Mouse (Mus musculus) ES-E14 (cell line): ENCODE data around the gene Hpn. TPM values are rescaled to one million over a fixed set of nuclear protein-coding genes. Genes with fewer than 3 reads are reported as not detected.

Experiments
- DNase-seq: peaks from one replicate; pipeline ENCODE4 v3.0.0-alpha.2; 2013; ENCODE audit warnings: low read depth, low spot score
- H3K27ac ChIP-seq: 2 replicates; pipeline ENCODE4 v1.5.1; 2012; ENCODE audit warnings: low read depth, mild to moderate bottlenecking, low read length, moderate library complexity, mixed read lengths; ENCODE audit not compliant: poor library complexity, insufficient read depth, severe bottlenecking
- H3K36me3 ChIP-seq: 2 replicates; pipeline ENCODE4 v1.6.1; 2012; ENCODE audit warnings: mild to moderate bottlenecking, low read length, moderate library complexity, mixed read lengths; ENCODE audit not compliant: control insufficient read depth, poor library complexity, insufficient read depth, severe bottlenecking
- H3K4me1 ChIP-seq, 2 experiments: fragments of 150-350 bp in 1 of 2; sonication (generic) in 1 of 2; 2 replicates each; pipeline ENCODE4 v1.6.1; 2012; ENCODE audit warnings: low read length in 2 of 2, mild to moderate bottlenecking in 1 of 2, mixed read lengths in 1 of 2; ENCODE audit not compliant: control insufficient read depth in 2 of 2, insufficient read depth in 2 of 2, poor library complexity in 1 of 2
- H3K4me3 ChIP-seq, 2 experiments: fragments of 150-350 bp in 1 of 2; sonication (generic) in 1 of 2; 2 replicates each; pipeline ENCODE4 v1.5.1; 2012; ENCODE audit warnings: low read length in 2 of 2, low read depth in 1 of 2, mild to moderate bottlenecking in 1 of 2, mixed read lengths in 1 of 2; ENCODE audit not compliant: insufficient read depth in 1 of 2, poor library complexity in 1 of 2, severe bottlenecking in 1 of 2
- H3K9ac ChIP-seq: 2 replicates; pipeline ENCODE4 v1.6.1; 2012; ENCODE audit warnings: low read depth, mild to moderate bottlenecking, low read length, mixed read lengths; ENCODE audit not compliant: poor library complexity, insufficient read depth, severe bottlenecking
- H3K9me3 ChIP-seq: fragments of 150-350 bp; sonication (generic); 2 replicates; pipeline ENCODE4 v1.6.1; 2012; ENCODE audit warnings: low read depth, mild to moderate bottlenecking, low read length; ENCODE audit not compliant: control insufficient read depth, insufficient read depth
- CHD2 ChIP-seq: IDR thresholded peaks from 2 replicates; pipeline ENCODE4 v1.6.1; 2014; ENCODE audit warnings: mild to moderate bottlenecking, low read depth, low read length, inconsistent platforms
- HCFC1 ChIP-seq: IDR thresholded peaks from 2 replicates; pipeline ENCODE4 v1.6.1; 2012; ENCODE audit warnings: low read length, inconsistent platforms, borderline replicate concordance; ENCODE audit not compliant: insufficient read depth
- MAFK ChIP-seq: IDR thresholded peaks from 2 replicates; pipeline ENCODE4 v1.6.1; 2014; ENCODE audit warnings: mild to moderate bottlenecking, low read depth, low read length, inconsistent platforms; ENCODE audit not compliant: insufficient read depth
- ZC3H11A ChIP-seq: IDR thresholded peaks from 2 replicates; pipeline ENCODE4 v1.6.1; 2012; ENCODE audit warnings: low read depth, mild to moderate bottlenecking, inconsistent platforms, low read length, borderline replicate concordance
- ZNF384 ChIP-seq: IDR thresholded peaks from 2 replicates; pipeline ENCODE4 v1.6.1; 2012; ENCODE audit warnings: low read depth, low read length, inconsistent platforms
- in situ Hi-C, 2 experiments: fragments of 600-800 bp; cut with MboI; formaldehyde crosslinking; loops; one replicate each; pipeline ENCODE4 v1.15.1; 2025; ENCODE audit warnings: low sequenced_read_pairs in 2 of 2, inconsistent platforms in 1 of 2; ENCODE audit not compliant: unreplicated experiment in 2 of 2
- total RNA-seq: library from RNA; depleted of rRNA; stranded (reverse); fragments of 300-350 nt; gene quantifications from 2 replicates; pipeline ENCODE4 v1.2.3, GENCODE M21; 2012

The Hpn gene
- total RNA-seq, 1 experiment: 14.5 TPM

DNA sequence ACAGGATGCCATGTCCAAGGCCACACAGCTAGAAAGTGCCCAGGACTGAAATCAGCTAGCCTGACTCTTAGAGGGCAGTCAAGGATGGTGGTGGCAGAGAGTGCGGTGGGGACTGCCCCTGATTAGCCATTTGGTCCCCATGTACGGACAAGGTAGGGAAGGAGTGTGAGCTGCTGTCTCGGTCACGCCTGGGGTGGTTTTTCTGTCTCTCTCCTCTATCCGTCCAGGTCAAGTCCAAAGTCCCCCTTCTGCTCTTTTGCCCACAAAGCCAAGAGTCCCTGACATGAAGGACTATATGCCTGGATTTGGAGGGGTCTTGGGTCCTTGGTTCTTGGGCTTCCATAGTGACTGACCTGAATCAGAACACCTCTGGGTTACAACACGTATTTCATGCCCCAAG is 1.3 kb downstream of the Hpn start:
- no peaks in the 10 kb centered on the region for H3K36me3 ChIP-seq
- peaks cover 0 to 16% of the 10 kb centered on the region in 2 experiments; a peak in 2 of 4 replicates for H3K4me1 ChIP-seq
- in situ Hi-C loops: no loop called here
- no peak overlapping the region for H3K9ac ChIP-seq
- H3K9me3 ChIP-seq: no peaks in the 10 kb centered on the region
- DNase-seq: no peak
- TF ChIP-seq ZNF384 (no peak), CHD2 (no peak), MAFK (no peak), ZC3H11A (no peak), HCFC1 (no peak)
- H3K27ac ChIP-seq: no peak overlapping the region
- no peak overlapping the region for H3K4me3 ChIP-seq

DNA sequence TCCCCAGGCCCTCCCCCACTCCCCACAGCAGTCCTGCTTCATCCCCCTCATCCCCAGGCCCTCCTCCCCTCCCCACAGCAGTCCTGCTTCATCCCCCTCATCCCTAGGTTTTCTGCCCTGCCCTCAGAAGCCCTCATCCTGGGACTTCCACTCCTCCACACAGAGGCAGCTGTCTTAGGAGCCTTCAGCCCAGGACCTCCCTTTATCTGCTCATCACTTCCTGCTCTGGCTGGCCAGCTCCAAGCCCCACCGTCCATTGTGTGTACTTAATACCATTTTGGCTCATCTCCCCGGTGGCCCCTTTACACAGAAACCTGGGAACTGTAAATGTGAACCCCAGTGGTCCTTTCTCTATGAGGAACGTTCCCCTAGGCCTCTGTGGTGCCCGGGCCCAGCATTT is 3.1 kb downstream of the Hpn start:
- Histone ChIP-seq H3K9me3 (no peaks in the 10 kb centered on the region), H3K4me1 (peaks cover 0 to 14% of the 10 kb centered on the region in 2 experiments; a peak in 2 of 4 replicates), H3K9ac (no peak overlapping the region), H3K36me3 (no peaks in the 10 kb centered on the region), H3K4me3 (no peak overlapping the region), H3K27ac (no peak overlapping the region)
- in situ Hi-C loops: no loop called here
- no peak for DNase-seq
- TF ChIP-seq ZC3H11A (no peak), MAFK (no peak), CHD2 (no peak), HCFC1 (no peak), ZNF384 (no peak)

DNA sequence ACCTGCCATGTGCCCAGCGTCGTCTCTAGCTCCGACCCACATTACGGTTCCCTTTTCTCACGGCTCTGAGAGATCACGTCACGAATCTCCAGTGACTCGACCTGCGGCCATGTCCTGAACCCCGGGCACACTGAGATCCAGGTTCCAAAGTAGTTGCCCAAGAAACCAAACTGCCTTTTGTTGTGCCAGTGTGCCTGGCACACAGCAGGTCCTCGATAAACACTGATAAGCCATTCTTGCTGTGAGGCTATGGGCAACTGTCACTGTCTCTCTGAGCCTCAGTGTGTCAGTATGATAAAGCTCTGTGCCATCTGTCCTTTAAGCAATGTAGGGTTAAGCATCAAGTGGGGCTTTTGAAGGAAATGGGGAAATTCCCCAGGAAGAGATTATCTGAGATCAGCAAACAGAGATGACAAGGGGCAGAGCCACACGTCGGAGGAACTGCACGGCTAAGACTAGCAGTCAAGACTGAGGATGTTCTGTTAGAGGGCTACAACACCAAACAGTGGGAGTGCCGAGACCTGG is 4.2 kb downstream of the Hpn start:
- Histone ChIP-seq H3K9me3 (no peaks in the 10 kb centered on the region), H3K4me1 (peaks cover 0 to 10% of the 10 kb centered on the region in 2 experiments; a peak in 2 of 4 replicates), H3K4me3 (no peak overlapping the region), H3K9ac (no peak overlapping the region), H3K36me3 (no peaks in the 10 kb centered on the region), H3K27ac (no peak overlapping the region)
- TF ChIP-seq MAFK (no peak), ZNF384 (no peak), CHD2 (no peak), HCFC1 (no peak), ZC3H11A (no peak)
- DNase-seq: no peak
- in situ Hi-C loops: no loop called here

DNA sequence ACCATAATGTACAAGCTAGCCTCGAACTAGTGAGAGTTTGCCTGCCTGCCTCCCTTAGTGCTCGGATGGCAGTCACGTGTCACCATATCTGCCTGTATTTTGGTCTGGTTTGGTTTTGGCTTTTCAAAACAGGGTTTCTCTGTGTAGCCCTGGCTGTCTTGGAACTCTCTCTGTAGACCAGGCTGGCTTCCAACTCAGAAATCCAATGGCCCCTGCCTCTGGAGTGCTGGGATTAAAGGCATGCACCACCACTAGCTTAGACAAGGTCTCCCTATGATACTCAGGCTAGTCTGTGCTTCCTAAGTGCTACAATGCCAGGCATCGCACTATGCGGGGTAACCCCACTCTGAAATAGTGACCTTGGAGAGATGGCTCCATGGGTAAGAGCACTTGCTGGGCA is 5.3 kb downstream of the Hpn start:
- Histone ChIP-seq H3K9ac (no peak overlapping the region), H3K36me3 (no peaks in the 10 kb centered on the region), H3K4me1 (no peaks in the 10 kb centered on the region), H3K27ac (no peak overlapping the region), H3K4me3 (no peak overlapping the region), H3K9me3 (no peaks in the 10 kb centered on the region)
- in situ Hi-C loops: no loop called here
- TF ChIP-seq HCFC1 (no peak), ZC3H11A (no peak), MAFK (no peak), CHD2 (no peak), ZNF384 (no peak)
- DNase-seq: no peak

DNA sequence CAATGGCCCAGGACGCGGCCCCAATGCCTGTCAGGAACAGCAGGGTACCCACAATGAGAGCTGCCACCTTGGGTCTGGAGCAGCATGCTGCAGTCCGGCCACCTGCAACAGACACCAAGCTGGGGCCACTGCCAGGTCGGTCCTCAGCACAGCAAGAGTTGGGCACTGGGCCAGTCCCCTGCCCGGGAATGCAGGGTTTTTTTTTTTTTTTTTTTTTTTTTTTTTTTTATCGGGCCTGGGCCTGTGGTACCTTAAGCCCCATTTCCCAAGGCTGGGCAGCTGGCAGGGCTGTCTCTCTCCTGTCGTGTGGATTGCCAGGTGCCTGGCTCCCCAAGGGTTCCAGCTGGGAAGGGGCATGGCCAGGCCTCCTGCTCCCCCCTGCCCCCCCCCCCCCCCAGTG is 6.0 kb downstream of the Hpn start:
- no peak for DNase-seq

More for the DNA sequence above, 6.0 kb downstream of the Hpn start:
- no peaks in the 10 kb centered on the region for H3K9me3 ChIP-seq
- H3K4me3 ChIP-seq: no peak overlapping the region
- no peak overlapping the region for H3K9ac ChIP-seq
- no peaks in the 10 kb centered on the region for H3K4me1 ChIP-seq
- in situ Hi-C loops: no loop called here
- H3K27ac ChIP-seq: no peak overlapping the region
- no peaks in the 10 kb centered on the region for H3K36me3 ChIP-seq
- TF ChIP-seq HCFC1: no peak
- no peak for TF ChIP-seq ZNF384
- no peak for TF ChIP-seq CHD2
- TF ChIP-seq ZC3H11A: no peak
- no peak for TF ChIP-seq MAFK
